Mouse (Mus musculus): ENCODE results near the gene Khdrbs2.
A peak's percentile ranks its signal among the peaks of the same experiment; 100 is the strongest.
"Not testable (repeated sequence)": the region's sequence is repeated elsewhere in the genome, so short reads cannot be mapped to it uniquely, and the experiment has no call there.

Gene Khdrbs2

DNA sequence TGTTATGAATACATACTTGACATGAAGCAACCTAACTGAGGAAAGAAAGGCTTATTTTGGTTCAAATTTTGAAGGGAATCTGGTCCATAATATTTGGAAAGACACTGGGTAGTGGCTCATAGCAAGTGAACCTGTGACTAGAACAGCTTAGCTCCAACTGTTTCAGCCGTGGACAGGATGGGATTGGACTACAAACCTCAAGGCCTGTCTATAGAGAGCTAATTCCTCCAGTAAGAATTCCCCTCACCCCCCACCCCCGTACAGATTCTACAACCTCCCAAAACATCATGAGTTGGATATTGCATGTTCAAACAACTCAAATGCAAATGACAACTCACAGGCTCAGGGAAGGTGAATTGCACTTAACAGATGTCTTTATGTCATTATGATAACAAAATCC lies 298.5 kb downstream of the Khdrbs2 start:
- no peak for DNase-seq (ENCODE audit: low spot score)

DNA sequence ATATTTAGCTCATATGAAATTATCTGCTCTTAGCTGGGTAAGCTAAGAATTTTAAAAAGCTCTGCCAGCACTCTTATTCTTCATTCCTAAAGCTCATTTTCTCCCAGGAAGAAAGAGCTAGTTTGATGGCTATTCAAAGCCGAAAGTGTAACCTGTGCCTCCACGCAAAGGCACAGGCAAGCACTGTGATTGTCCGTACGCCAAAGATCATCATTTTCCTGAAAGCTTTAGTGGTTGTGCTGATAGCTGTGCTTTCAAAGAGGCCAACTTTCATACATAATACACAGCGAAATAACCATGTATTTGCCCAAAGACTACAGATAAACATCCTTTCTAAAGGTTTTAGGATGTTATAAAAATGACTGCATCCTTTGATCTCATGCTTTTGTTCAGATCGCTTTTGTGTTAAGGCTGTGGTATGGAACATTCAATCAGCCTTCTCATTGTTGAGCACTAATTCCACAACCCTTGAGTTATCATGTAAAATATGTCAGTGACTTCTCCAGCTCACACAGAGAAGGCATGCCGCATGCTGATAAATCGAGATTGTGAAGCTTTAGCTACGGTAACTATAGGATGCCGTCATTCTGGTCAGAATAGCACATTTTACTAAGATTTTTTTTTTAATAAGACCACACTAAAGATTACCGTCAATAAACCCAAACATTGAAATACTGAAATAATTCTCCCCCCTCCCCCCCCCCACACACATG lies 299.1 kb downstream of the Khdrbs2 start:
- no peak for DNase-seq (ENCODE audit: low spot score)

GRCm38 (mm10) chr1:32487944-32488343 lies 315.4 kb downstream of the Khdrbs2 start:
- DNase-seq (ENCODE audit: low spot score): no peak

- DNase-seq (ENCODE audit: low spot score): peak; percentile 46
Measured at GRCm38 (mm10) chr1:32503381-32503780, 330.9 kb downstream of the Khdrbs2 start.

GRCm38 (mm10) chr1:32547194-32547593 lies 374.7 kb downstream of the Khdrbs2 start, which contains the start of gene Gm5415:
Gm5415 (minus strand) TSS chr1:32547294.
- DNase-seq (ENCODE audit: low spot score): not testable (repeated sequence)

- DNase-seq (ENCODE audit: low spot score): no peak
Measured at GRCm38 (mm10) chr1:32553459-32553858, 380.9 kb downstream of the Khdrbs2 start.

- DNase-seq (ENCODE audit: low spot score): peak; percentile 4
Measured at GRCm38 (mm10) chr1:32553925-32554324, 381.4 kb downstream of the Khdrbs2 start.

DNA sequence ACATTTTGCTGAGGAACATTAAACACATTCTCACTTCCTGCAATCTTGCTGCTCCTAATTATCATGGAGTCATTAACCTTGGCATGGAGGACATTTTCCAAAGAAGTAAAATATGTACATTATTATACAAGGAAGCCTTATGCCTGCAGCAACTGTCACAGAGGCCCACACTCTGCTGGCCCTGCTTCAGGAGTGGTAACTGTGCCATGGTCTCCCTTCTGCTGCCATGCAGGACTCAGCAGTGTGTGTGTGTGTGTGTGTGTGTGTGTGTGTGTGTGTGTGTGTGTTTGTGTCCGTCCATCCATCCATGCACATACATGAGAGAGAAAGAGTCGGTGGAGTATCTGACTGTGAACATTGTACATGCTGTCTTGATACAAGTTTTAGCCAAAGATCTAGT lies 396.4 kb downstream of the Khdrbs2 start:
- no peak for DNase-seq (ENCODE audit: low spot score)

DNA sequence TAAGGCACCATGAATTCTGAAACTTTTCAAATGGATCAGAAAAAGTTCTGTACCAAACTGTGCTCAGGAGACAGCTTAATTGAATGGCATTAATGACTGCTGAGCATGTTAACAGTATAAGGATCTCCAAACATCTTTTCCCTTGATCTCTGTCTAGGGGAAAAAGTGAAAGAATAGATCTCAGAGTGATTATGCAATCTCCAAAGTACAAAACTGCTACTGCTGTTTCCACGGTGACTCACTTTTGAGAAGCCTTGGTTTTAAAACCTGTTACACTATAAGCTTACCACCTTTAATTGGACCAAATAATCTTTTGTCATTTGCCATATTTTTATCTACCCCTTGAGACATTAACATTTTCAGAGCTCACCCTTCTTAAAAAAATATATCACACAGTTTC lies 453.5 kb downstream of the Khdrbs2 start:
- DNase-seq (ENCODE audit: low spot score): no peak

- DNase-seq (ENCODE audit: low spot score): no peak
Measured at GRCm38 (mm10) chr1:32632415-32633354, 460.2 kb downstream of the Khdrbs2 start.

GRCm38 (mm10) chr1:32633404-32633803 lies 460.9 kb downstream of the Khdrbs2 start:
- no peak for DNase-seq (ENCODE audit: low spot score)

DNA sequence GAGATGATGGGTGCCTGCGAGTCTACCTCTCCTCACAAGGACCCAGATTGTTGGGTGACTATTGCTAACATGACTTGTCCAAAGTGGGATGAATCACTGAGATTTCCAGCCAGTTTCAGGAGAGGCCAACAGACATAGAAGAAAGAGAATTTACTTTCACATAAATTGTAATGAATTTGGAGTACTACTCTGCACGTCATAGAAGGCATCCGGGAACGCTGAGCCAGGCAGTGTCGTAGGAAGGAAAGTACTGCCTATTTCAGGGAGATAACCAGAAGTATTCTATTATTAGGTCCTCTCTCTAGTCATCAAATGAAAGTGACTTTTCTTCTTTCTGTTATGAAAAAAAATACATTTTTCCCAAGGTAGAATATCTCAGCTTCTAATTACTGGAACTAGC lies 466.6 kb downstream of the Khdrbs2 start:
- no peak for DNase-seq (ENCODE audit: low spot score)

- DNase-seq (ENCODE audit: low spot score): no peak
Measured at GRCm38 (mm10) chr1:32649647-32650209, 477.2 kb downstream of the Khdrbs2 start.

GRCm38 (mm10) chr1:32693806-32694205 lies 521.3 kb downstream of the Khdrbs2 start:
- DNase-seq (ENCODE audit: low spot score): no peak

DNA sequence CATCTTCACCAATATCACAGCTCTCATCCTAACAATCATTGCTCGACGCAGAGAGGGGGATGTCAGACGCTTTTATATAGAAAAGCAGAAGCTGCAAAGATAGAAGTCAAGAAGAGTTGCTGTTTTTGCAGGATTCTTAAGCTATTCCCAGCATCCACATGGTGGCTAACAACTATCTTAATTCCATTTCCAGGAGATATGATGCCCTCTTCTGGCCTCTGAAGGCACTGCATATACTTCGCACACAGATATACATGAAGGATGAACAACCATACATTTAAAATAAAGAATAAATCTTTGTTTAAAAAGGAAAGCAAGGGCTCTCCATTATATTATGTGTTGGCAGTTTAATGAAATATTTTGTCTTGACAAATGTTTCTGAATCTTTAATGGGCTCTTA lies 527.6 kb downstream of the Khdrbs2 start:
- DNase-seq (ENCODE audit: low spot score): no peak

DNA sequence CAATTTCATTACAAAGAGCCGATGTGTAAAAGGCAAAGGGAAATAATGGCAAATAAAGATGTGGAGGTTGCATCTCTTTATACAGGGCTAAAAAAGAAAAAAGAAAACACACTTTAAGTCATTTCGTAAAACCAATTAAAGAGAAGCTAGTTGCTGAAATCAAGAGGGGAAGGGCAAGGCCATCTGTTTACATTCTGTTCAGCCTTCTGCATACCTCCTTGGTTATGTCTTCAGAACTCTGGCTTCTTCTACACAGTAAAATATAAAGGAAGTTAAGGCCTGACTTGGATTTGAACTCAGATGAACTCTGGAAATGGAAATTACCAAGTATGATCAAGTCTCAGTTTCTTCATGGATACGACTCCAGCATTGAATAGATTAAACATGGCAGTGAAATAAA lies 528.8 kb downstream of the Khdrbs2 start:
- DNase-seq (ENCODE audit: low spot score): no peak
